Mouse (Mus musculus): ENCODE results near the gene Rad51c. TPM values are rescaled to one million over a fixed set of nuclear protein-coding genes. Genes with fewer than 3 reads are reported as not detected.

Rad51c gene
- polyA plus RNA-seq, 1 experiment from 2014 or later = 8.2 TPM

GRCm38 (mm10) chr11:87359262-87359612 is 45.5 kb downstream of the Rad51c start:
- no peak overlapping the region for H3K27ac ChIP-seq (ENCODE audit: low read depth, low read length)
- H3K9me3 ChIP-seq (ENCODE audit: control insufficient read depth, low read length) = no peaks in the 10 kb centered on the region
- no peaks in the 10 kb centered on the region for H3K36me3 ChIP-seq (ENCODE audit: control insufficient read depth, insufficient read depth, low read length)
- H3K4me3 ChIP-seq (ENCODE audit: low read length) = peak overlapping the region; percentile 73
- H3K4me2 ChIP-seq (replicated peaks; ENCODE audit: low read depth, low read length) = peak overlapping the region; percentile 79
- 18% methylated on average over 10 of the region's 10 CpGs for WGBS
- no peak for ATAC-seq (ENCODE audit: low FRiP score, low TSS enrichment)
- peak overlapping the region; percentile 37; the same call in 1 of the 2 replicates for H3K9ac ChIP-seq (ENCODE audit: low read depth, low read length)
- H3K27me3 ChIP-seq (ENCODE audit: control insufficient read depth, insufficient read depth, low read length) = peaks cover 26% of the 10 kb centered on the region
- H3K4me1 ChIP-seq (ENCODE audit: control insufficient read depth, insufficient read depth, low read length) = no peaks in the 10 kb centered on the region

- H3K4me3 ChIP-seq (ENCODE audit: low read length) = peak within 1 kb of the TSS; percentile 73
- H3K27me3 ChIP-seq (ENCODE audit: control insufficient read depth, insufficient read depth, low read length) = peaks cover 26% of the 10 kb centered on the region
- H3K36me3 ChIP-seq (ENCODE audit: control insufficient read depth, insufficient read depth, low read length) = no peaks in the 10 kb centered on the region
- H3K9me3 ChIP-seq (ENCODE audit: control insufficient read depth, low read length) = no peaks in the 10 kb centered on the region
- peak within 1 kb of the TSS; percentile 79 for H3K4me2 ChIP-seq (replicated peaks; ENCODE audit: low read depth, low read length)
- 1% methylated on average over 92 of the region's 104 CpGs for WGBS
- ATAC-seq (ENCODE audit: low FRiP score, low TSS enrichment) = peak; percentile 92
- H3K9ac ChIP-seq (ENCODE audit: low read depth, low read length) = peak within 1 kb of the TSS; percentile 43
- H3K4me1 ChIP-seq (ENCODE audit: control insufficient read depth, insufficient read depth, low read length) = no peaks in the 10 kb centered on the region
- H3K27ac ChIP-seq (ENCODE audit: low read depth, low read length) = no peak within 1 kb of the TSS
Measured at GRCm38 (mm10) chr11:87358331-87359261, 46.2 kb downstream of the Rad51c start, which contains the start of gene Ppm1e. Gene Ppm1e (minus strand): TSS chr11:87359023.

- peak; percentile 33 for ATAC-seq (ENCODE audit: low FRiP score, low TSS enrichment)
- H3K4me1 ChIP-seq (ENCODE audit: control insufficient read depth, insufficient read depth, low read length) = no peaks in the 10 kb centered on the region
- H3K27me3 ChIP-seq (ENCODE audit: control insufficient read depth, insufficient read depth, low read length) = peaks cover 26% of the 10 kb centered on the region
- H3K27ac ChIP-seq (ENCODE audit: low read depth, low read length) = no peak overlapping the region
- H3K36me3 ChIP-seq (ENCODE audit: control insufficient read depth, insufficient read depth, low read length) = no peaks in the 10 kb centered on the region
- peak overlapping the region; percentile 73 for H3K4me3 ChIP-seq (ENCODE audit: low read length)
- H3K9ac ChIP-seq (ENCODE audit: low read depth, low read length) = peak overlapping the region; percentile 43; the same call in 1 of the 2 replicates
- 3% methylated on average over 31 of the region's 31 CpGs for WGBS
- peak overlapping the region; percentile 79 for H3K4me2 ChIP-seq (replicated peaks; ENCODE audit: low read depth, low read length)
- H3K9me3 ChIP-seq (ENCODE audit: control insufficient read depth, low read length) = no peaks in the 10 kb centered on the region
Measured at GRCm38 (mm10) chr11:87357317-87358300, 47.1 kb downstream of the Rad51c start.

GRCm38 (mm10) chr11:87354861-87355260 is 49.9 kb downstream of the Rad51c start:
- Histone ChIP-seq H3K9me3 (ENCODE audit: control insufficient read depth, low read length) (no peaks in the 10 kb centered on the region), H3K36me3 (ENCODE audit: control insufficient read depth, insufficient read depth, low read length) (no peaks in the 10 kb centered on the region), H3K4me2 (replicated peaks; ENCODE audit: low read depth, low read length) (no peak overlapping the region)

GRCm38 (mm10) chr11:87353646-87354170 is 51.0 kb downstream of the Rad51c start:
- Histone ChIP-seq H3K4me1 (ENCODE audit: control insufficient read depth, insufficient read depth, low read length) (no peaks in the 10 kb centered on the region), H3K36me3 (ENCODE audit: control insufficient read depth, insufficient read depth, low read length) (no peaks in the 10 kb centered on the region)

More at GRCm38 (mm10) chr11:87354861-87355260, 49.9 kb downstream of the Rad51c start:
- Histone ChIP-seq H3K27ac (ENCODE audit: low read depth, low read length) (no peak overlapping the region), H3K27me3 (ENCODE audit: control insufficient read depth, insufficient read depth, low read length) (peaks cover 17% of the 10 kb centered on the region), H3K4me1 (ENCODE audit: control insufficient read depth, insufficient read depth, low read length) (no peaks in the 10 kb centered on the region), H3K9ac (ENCODE audit: low read depth, low read length) (no peak overlapping the region), H3K4me3 (ENCODE audit: low read length) (no peak overlapping the region)
- WGBS = 90% methylated on average over 1 of the region's 1 CpGs
- no peak for ATAC-seq (ENCODE audit: low FRiP score, low TSS enrichment)

More at GRCm38 (mm10) chr11:87353646-87354170, 51.0 kb downstream of the Rad51c start:
- Histone ChIP-seq H3K9ac (ENCODE audit: low read depth, low read length) (no peak overlapping the region), H3K4me2 (replicated peaks; ENCODE audit: low read depth, low read length) (no peak overlapping the region), H3K27me3 (ENCODE audit: control insufficient read depth, insufficient read depth, low read length) (peaks cover 9% of the 10 kb centered on the region), H3K27ac (ENCODE audit: low read depth, low read length) (no peak overlapping the region), H3K4me3 (ENCODE audit: low read length) (no peak overlapping the region), H3K9me3 (ENCODE audit: control insufficient read depth, low read length) (no peaks in the 10 kb centered on the region)
- WGBS = 80% methylated on average over 7 of the region's 7 CpGs
- no peak for ATAC-seq (ENCODE audit: low FRiP score, low TSS enrichment)

Other genes starting within 250 kb of the Rad51c start
- gene Ppm1e, start 45.9 kb downstream of the Rad51c start, polyA plus RNA-seq (2014; fragmentation: Nextera tagmentation; extraction: Ambion mirVana) = 3.7 and 4.2 TPM in 2 replicates
- 0.27 and 0.71 TPM in 2 replicates for gene Tex14, start 111 bp upstream of the Rad51c start, polyA plus RNA-seq (2014; fragmentation: Nextera tagmentation; extraction: Ambion mirVana)
- gene Gm11492, start 161.7 kb upstream of the Rad51c start, polyA plus RNA-seq (2014; fragmentation: Nextera tagmentation; extraction: Ambion mirVana) = not detected in 2 replicates
- 35.6 and 37.9 TPM in 2 replicates for gene Sept4, start 163.9 kb upstream of the Rad51c start, polyA plus RNA-seq (2014; fragmentation: Nextera tagmentation; extraction: Ambion mirVana)
- 20.2 and 44.3 TPM in 2 replicates for gene Mtmr4, start 187.2 kb upstream of the Rad51c start, polyA plus RNA-seq (2014; fragmentation: Nextera tagmentation; extraction: Ambion mirVana)
- 0.23 and 0.24 TPM in 2 replicates for gene Hsf5, start 212.2 kb upstream of the Rad51c start, polyA plus RNA-seq (2014; fragmentation: Nextera tagmentation; extraction: Ambion mirVana)

Measured in kidney, embryonic 14.5 days (tissue).